Mouse (Mus musculus) neural tube, embryonic 13.5 days (tissue): ENCODE measurements at regions not wholly inside any gene's neighbourhood (a gene's known extent, or its start where the extent isn't known, plus 50 kb on each side); places are given as distances from the start of the nearest gene placed in this dataset.

Source experiments
- ATAC-seq: fragments of 200-750 bp; cut with Nextera tagmentation; 2 replicates; pipeline ENCODE4 v1.8.0; 2017; ENCODE audit warnings: low read depth, mild to moderate bottlenecking, moderate TSS enrichment, moderate library complexity
- H3K27ac ChIP-seq: fragments of 300-500 bp; sonication (generic); replicated peaks from 2 replicates; pipeline ENCODE4 v1.5.1; 2015; ENCODE audit warnings: moderate library complexity, mild to moderate bottlenecking, inconsistent platforms
- H3K27me3 ChIP-seq: fragments of 300-500 bp; sonication (generic); 2 replicates; pipeline ENCODE4 v1.6.1; 2015; ENCODE audit warnings: mild to moderate bottlenecking, inconsistent platforms
- H3K36me3 ChIP-seq: fragments of 300-500 bp; sonication (generic); 2 replicates; pipeline ENCODE4 v1.6.1; 2015; ENCODE audit warnings: mild to moderate bottlenecking, inconsistent platforms
- H3K4me1 ChIP-seq: fragments of 300-500 bp; sonication (generic); replicated peaks from 2 replicates; pipeline ENCODE4 v1.6.1; 2015; ENCODE audit warnings: inconsistent platforms
- H3K4me2 ChIP-seq: fragments of 300-500 bp; sonication (generic); 2 replicates; pipeline ENCODE4 v1.6.1; 2015; ENCODE audit warnings: inconsistent platforms, mild to moderate bottlenecking, moderate library complexity
- H3K4me3 ChIP-seq: fragments of 300-500 bp; sonication (generic); 2 replicates; pipeline ENCODE4 v1.5.1; 2015; ENCODE audit warnings: mild to moderate bottlenecking, inconsistent platforms
- H3K9ac ChIP-seq: fragments of 300-500 bp; sonication (generic); 2 replicates; pipeline ENCODE4 v1.6.1; 2015; ENCODE audit warnings: moderate library complexity, mild to moderate bottlenecking, inconsistent platforms
- H3K9me3 ChIP-seq: fragments of 300-500 bp; sonication (generic); 2 replicates; pipeline ENCODE4 v1.6.1; 2016; ENCODE audit warnings: inconsistent platforms
- WGBS: fragments of 180-500 bp; shearing (Covaris S2); methylation state at CpG from one replicate; pipeline ENCODE4 v1.1.7; 2015; 5-methylcytosine and 5-hydroxymethylcytosine counted together

DNA sequence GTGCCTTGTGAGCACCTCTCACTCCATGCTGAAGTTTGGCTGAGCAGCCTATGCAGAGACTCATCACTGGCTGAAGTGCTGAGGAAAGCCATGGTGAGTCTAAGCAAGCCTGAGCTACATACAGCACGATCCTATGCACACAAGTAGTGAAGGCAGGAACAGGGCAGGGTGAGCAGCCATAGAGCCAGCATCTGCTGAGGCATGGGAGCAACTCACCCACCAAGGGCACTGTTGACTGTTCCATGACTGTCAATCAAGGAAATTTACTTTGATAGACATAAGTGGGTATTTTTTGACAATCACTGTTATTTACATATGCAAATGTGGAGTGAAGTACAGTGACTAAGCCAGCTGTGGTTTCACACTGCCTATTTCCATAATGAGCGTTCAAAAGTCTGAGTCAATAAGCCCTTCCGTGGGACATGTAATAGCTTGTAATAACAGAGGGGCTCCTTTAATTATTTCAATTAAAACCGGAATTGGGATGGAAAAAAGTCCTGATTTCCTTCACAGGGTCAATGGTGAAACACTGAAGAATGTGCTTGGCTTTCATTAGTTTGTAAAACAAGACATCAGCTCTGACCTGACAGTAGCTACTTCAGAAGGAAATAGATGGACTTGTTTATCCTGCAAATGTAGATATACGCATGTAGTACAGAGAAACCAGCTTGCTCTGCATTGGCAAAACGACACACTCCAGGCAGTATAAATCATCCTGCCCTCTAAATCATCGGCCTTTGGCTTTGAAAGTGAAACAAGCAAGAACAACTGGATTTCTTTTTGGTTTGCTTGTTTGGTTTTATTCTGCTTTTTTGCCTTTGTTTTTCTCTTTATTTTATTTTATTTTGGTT is 62.1 kb downstream of the Tuba3b start:
- no peaks in the 10 kb centered on the region for H3K36me3 ChIP-seq
- ATAC-seq = peak; percentile 53
- H3K9me3 ChIP-seq = no peaks in the 10 kb centered on the region
- no peak overlapping the region for H3K4me2 ChIP-seq
- 62% methylated on average over 7 of the region's 7 CpGs for WGBS
- H3K9ac ChIP-seq = no peak overlapping the region
- H3K27me3 ChIP-seq = no peaks in the 10 kb centered on the region
- no peak overlapping the region for H3K4me3 ChIP-seq
- no peak overlapping the region for H3K27ac ChIP-seq
- 0 out of 2 replicates have a peak, but pooled peaks cover 6% of the 10 kb centered on the region for H3K4me1 ChIP-seq

DNA sequence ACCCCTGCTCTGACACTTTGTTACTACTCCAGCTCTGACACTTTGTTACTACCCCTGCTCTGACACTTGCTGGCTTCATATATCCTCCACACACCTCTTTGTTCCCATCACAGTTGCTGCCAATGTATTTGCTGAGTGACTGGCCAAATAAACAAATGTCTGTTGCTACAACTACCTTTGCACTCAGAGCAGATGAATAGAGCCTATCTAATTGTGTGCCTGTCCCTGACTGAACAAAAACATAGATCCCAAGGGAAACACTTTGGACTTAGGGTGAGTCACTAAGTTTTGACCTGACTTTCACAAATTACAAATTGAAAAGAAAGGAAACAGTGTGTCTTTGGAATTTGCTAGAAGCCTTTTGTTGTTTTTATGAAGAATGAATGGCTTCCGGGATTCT is 64.0 kb downstream of the Tuba3b start:
- no peak overlapping the region for H3K9ac ChIP-seq
- no peaks in the 10 kb centered on the region for H3K36me3 ChIP-seq
- no peak overlapping the region for H3K27ac ChIP-seq
- 62% methylated on average over 1 of the region's 1 CpGs for WGBS
- no peaks in the 10 kb centered on the region for H3K27me3 ChIP-seq
- no peak for ATAC-seq
- peaks cover 6% of the 10 kb centered on the region; the same call in 1 of the 2 replicates for H3K4me1 ChIP-seq
- H3K9me3 ChIP-seq = no peaks in the 10 kb centered on the region
- H3K4me3 ChIP-seq = no peak overlapping the region
- H3K4me2 ChIP-seq = no peak overlapping the region

GRCm38 (mm10) chr6:145687073-145687472 is 59.5 kb upstream of the Rassf8 start:
- no peak for ATAC-seq
- no peak overlapping the region for H3K4me3 ChIP-seq
- H3K9me3 ChIP-seq = no peaks in the 10 kb centered on the region
- H3K9ac ChIP-seq = no peak overlapping the region
- H3K4me2 ChIP-seq = no peak overlapping the region
- H3K27me3 ChIP-seq = no peaks in the 10 kb centered on the region
- no peaks in the 10 kb centered on the region for H3K36me3 ChIP-seq
- H3K4me1 ChIP-seq = no peaks in the 10 kb centered on the region; the same call in 1 of the 2 replicates
- no peak overlapping the region for H3K27ac ChIP-seq
- WGBS = 54% methylated on average over 6 of the region's 6 CpGs

DNA sequence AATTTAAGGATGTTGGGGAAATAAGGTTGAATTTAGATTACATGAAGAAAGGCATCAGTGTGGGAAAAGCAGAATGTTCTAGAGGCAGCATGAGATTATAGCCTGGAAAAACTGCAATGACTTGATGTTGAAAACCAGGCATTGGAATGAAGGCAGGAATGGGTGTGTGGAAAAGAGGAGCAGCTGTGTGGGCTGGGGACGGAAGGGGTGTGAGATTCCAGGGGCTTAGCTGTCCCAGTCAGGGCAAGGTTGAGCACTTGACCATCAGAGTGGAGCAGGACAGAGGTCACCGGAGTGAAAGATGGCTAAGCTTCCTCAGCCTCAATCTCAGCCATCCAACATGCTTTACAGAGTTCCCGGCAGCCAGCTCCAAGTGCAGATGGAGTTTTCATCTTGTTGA is 54.9 kb upstream of the Rassf8 start:
- Histone ChIP-seq H3K9me3 (no peaks in the 10 kb centered on the region), H3K4me3 (no peak overlapping the region), H3K4me2 (no peak overlapping the region), H3K36me3 (no peaks in the 10 kb centered on the region), H3K27me3 (no peaks in the 10 kb centered on the region), H3K4me1 (no peaks in the 10 kb centered on the region), H3K27ac (no peak overlapping the region), H3K9ac (no peak overlapping the region)
- WGBS = 75% methylated on average over 3 of the region's 3 CpGs
- no peak for ATAC-seq

DNA sequence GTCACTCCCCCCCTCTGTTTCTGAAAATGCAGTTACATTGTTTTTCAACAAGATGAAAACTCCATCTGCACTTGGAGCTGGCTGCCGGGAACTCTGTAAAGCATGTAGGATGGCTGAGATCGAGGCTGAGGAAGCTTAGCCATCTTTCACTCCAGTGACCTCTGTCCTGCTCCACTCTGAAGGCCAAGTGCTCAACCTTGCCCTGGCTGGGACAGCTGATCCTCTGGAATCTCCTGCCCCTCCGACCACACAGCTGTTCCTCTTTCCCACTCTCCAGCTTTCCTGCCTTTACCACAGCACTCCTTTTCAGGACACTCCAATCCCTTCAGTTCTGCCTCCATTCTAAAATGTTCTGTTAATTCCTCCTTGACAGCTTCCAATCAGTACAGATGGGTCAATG is 51.7 kb upstream of the Rassf8 start:
- Histone ChIP-seq H3K4me3 (no peak overlapping the region), H3K9me3 (no peaks in the 10 kb centered on the region), H3K27me3 (no peaks in the 10 kb centered on the region), H3K9ac (no peak overlapping the region), H3K4me2 (no peak overlapping the region), H3K4me1 (no peaks in the 10 kb centered on the region), H3K36me3 (no peaks in the 10 kb centered on the region), H3K27ac (no peak overlapping the region)
- WGBS = 79% methylated on average over 3 of the region's 3 CpGs
- ATAC-seq = no peak
